Mouse (Mus musculus) layer of hippocampus, adult 9-10 months (tissue): ENCODE measurements around the gene D930020B18Rik.
A peak's percentile ranks its signal among the peaks of the same experiment; 100 is the strongest.

Source experiments
- DNase-seq: peaks from one replicate; pipeline ENCODE4 v3.0.0; 2022; ENCODE audit warnings: low spot score

The D930020B18Rik gene

DNA sequence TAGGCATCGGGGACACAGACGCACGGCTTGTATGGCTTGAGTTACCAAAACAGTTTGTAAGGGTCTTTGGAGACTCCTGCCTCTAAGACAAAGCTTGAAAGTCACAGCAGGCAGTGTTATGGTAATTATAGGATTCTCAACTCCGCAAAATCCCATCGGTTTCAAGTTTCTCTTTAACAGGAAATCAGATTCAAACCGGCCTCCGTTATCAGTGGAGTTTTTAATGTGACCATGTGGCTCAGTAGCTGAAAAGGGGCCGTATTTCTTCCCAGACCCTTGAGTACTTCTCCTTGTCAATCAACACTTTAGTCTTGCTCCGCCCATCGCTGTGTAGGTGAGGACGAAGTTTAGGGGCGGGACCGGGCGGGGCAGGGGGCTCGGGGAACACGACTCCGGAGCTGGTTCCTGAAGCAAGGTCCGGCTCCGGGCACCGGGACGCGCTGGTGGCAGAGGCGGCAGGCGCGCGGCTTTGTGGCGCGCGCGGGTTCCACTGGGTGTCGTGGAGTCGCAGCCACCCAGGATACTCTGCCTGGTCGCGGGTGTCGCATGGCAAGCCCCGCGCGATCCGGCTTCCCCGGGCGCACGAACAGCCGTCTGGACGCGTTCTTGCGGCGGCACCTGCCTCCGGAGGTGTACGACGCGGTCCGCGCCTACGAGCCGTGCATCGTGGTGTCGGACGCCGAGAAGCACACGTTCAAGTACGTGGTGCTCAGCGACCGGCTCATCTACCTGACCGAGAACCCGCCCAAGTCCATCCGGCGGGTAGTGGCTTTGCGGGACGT is at the start of gene D930020B18Rik:
Gene D930020B18Rik, plus strand, starts transcription at position 317 of the 782 bp plus-strand sequence.
- no peak for DNase-seq

DNA sequence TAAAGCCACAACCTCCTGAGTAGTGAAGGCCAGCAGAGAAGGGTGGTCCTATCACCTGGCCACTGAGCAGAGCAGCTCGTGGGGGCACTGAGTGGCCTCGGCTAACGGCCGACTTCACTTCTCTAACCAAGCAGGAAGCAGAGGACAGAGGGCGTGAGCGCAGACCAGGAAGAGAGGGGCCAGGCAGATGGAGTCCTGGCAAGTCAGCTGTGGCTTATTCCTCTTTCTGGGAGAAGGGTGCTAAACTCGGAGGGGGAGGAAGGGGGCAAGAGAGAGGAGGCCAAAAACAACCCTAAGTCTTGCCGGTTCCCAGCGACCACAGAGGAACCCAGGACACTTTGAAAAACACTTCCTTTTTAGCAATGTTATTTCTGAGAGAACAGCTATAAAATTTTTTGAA is 44.8 kb upstream of the D930020B18Rik start:
- DNase-seq = no peak

- no peak for DNase-seq
Measured at GRCm38 (mm10) chr10:121601272-121601671, 40.1 kb upstream of the D930020B18Rik start.

GRCm38 (mm10) chr10:121603556-121603955 is 37.8 kb upstream of the D930020B18Rik start:
- no peak for DNase-seq

DNA sequence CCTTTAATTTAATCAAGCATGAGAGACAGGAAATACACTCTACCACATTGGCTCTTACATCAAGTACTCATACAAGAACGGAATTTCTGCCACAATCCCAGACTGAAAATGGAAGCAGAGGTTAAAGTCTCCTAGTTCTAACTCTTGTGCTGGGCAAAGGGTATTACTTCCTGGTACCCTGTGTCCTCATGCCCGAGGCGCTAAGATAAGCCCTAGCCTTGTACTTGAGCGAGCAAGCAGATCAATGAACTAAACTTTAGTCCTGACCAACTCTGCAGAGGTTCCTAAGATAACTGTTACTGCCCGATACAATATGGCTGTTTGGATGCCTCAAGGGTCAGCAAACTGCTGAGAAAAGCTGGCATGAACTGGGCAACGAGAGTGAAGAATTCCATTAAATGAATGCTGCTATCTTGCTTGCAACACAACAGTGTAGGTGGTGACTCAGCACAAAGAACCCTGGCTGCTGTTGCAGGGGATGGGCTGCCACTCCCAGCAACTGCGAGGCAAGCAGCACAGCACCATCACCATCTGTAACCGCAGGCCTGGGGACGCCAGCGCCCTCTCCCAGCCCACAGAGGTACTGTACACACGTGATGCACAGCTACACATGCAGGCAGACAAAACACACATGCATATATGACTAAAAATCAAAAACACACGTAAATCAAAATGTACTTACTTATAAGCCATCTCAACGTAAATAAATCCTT is 36.6 kb upstream of the D930020B18Rik start:
- no peak for DNase-seq

DNA sequence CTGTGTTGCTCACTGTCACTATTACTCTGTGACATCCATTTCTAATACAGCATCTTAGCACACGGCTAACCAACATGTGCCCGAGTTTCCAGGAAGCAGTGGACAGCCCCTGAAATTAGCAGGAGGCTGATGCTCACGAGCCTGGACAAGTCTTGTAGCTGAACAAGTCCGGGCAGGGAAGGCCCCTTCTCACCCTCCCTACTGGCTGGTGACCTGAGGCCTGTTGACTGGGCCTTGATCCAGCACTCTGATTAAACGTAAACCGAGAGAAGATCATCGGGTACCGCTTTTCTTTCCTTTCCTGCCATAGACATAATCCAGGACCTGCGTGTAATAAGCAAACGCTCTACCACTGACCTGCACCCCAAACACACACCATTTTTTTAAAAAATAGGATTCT is 33.2 kb upstream of the D930020B18Rik start:
- DNase-seq = no peak

DNA sequence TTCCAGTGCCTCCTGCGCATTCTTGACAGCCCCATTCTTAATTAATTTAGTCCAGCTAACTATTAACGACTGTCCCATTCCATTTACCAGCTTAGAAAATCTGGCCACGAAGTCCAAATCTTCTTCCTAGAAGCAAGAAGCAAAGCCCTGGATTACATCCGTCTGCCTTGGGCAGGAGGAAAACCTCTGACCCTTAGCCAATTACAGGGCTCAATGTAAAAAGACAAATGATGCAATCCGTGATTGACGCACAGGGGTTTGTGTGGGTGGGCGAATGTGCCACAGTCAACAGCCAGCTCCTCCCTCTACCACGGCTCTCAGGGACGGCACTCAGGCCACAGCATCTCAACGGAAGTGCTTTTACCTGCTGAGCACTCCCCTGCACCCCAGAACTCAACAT is 29.8 kb upstream of the D930020B18Rik start:
- no peak for DNase-seq

DNA sequence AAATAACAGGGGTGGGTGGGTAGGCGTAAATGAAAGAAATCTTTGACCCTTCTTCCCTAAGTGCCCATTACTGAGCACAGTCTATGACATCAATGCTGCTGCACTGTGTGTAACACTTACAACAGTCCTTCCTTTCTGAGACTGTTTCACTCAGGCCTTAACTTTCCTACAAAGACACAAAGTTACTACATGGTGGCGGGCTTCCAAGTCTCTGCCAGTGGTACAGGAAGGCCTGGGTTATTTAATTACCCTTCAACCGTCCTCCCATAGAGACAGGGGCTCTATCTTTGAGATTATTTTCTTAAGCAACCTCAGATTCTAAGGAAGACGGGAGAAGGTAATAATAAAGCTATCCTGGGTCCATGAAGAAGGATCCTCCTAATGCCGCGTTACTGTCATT is 28.9 kb upstream of the D930020B18Rik start:
- no peak for DNase-seq

DNA sequence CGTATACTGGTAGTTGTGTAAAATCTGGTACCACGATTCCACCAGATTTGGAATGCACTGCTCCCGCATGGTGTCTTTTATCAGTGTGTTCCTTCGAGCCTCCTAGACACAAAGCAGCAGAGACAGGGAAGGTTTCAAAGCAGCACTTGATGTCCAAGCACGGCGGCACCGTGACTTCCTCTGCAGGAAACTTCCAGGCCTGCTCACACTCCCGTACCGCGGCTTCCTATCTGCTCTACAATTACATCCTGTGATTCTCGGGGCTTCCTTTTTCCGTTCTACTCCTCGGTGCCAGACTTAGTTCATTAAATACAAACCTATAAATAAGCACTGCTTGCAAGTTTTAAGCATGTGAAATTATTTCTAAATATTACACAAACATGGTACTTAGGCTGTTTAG is 27.8 kb upstream of the D930020B18Rik start:
- no peak for DNase-seq

DNA sequence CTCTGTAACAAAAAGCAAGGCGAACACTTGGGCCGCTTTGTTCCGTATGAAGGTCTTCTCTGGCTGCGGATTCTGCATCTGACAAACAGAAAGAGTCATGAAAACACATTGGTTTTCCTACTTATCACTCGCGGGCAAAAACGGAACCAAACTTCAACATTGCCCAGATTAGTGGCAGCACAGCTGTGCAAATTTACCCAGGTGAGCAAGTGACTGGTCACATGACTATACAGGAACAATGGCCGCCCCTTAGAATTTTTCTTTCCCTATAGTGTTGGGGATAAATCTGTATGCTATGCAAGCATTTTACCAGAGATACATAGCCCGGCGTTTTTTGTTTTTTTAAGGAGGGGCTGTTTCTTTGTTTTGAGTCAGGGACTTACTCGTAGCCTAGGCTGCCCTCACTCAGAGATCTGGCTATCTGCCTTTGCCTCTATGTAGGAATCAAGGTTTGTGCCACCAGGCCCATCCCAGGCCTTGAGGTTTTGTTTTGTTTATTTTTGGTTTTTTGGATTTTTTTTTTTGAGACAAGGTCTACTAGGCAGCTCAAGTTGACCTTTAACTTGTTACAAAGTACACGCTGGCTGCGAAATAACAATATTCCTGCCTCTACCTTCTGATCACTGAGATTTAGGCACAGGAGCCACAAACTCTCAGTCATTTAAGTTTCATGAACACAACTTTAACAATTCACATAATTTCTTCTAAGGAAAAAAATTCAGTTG is 26.1 kb upstream of the D930020B18Rik start:
- DNase-seq = no peak

DNA sequence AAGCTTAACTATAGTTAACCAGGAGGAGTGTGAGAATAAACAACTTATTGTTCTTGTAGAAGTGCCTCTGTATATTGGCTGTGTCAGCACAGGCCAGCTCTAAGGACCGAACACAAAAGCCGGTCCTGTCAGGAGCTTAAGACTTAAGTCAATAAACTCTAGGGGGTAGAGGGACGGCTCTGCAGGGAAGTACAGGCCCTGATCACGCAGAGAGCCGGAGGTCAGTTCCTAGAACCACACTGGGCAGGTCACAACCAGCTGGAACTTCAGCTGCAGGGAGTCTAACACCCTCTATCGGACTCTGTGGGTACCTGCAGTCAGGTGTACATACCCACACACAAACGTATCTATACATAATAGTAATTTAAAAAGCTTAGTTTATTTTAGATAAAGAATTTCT is 25.5 kb upstream of the D930020B18Rik start:
- no peak for DNase-seq

GRCm38 (mm10) chr10:121622431-121622830 is 19.0 kb upstream of the D930020B18Rik start:
- DNase-seq = no peak

DNA sequence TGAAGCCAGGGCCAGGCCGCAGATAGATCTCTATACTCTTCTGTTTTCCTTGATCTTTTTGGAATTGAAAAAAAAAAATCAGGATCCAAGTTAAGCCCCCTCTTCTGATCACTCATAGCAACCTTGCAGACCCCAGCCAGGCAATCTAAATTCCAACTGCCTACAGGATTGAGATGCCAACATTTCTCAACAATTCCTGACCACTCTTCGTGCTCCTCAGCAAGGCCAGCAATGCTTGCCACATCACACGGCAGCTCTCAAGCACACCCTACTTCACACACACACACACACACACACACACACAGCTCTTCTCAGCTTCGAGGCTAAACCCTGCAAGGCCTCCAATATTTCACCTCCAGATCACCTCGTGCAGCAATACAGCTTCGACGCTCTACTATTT is 17.7 kb upstream of the D930020B18Rik start:
- no peak for DNase-seq

DNA sequence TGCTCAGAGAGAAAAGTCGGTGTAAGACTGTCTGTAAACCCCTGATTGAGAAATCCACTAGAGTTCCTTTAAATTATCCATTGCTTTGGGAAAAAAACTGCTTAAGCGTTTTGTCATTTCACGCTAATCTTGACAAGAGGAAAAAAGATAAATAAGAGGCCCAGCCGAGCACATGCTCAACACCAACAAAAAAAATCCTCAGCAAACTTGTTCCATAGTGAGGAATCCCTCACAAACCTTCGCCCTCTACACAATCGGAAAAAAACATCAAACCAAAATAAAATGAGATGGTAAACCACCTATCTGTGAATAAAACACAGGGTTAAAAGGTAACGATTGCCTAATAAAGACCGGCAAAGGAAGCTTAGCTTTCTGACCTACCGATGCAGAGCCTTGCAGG is 16.4 kb upstream of the D930020B18Rik start:
- DNase-seq = no peak

DNA sequence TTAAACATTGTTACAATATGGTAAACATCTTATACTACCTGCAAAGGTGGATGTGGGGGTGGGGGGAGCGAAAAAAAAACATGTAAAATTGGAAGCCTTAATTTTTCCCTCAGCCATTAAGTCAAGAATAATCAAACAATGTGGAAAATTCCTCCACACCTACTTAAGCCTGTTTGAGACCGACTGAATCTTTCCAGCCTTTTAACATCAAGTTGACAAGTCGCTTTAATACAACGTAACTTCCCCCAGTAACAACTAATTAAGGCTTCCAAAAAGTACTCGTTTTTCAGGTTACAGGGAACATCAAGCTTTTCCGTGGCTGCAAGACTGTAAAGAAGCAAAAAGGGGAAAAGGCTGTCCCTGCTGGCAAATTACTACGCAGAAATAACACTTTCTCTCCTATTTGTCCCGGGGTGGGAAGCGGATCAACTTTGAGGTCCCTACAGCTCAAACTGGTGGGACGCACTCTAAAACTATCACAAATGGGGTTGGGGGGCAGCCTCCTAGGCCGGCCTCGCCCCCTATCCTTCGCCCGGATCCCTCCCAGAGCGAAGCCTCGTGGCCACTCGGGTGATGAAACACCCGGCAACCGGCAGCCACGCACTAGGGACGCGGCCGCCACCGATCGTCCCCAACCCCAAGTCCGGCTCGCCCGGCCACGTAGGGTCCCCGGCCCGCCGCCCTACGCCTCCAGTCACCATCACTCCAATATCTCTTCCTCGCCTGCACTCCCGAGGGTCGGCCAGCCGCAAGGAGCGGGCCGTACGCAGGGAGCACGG is 15.8 kb upstream of the D930020B18Rik start:
- no peak for DNase-seq

- peak; percentile 90 for DNase-seq
Measured at GRCm38 (mm10) chr10:121626186-121626882, 15.1 kb upstream of the D930020B18Rik start, which contains the start of gene Xpot. Xpot (minus strand) TSS chr10:121626332.

GRCm38 (mm10) chr10:121627216-121627852 is 14.1 kb upstream of the D930020B18Rik start:
- no peak for DNase-seq

DNA sequence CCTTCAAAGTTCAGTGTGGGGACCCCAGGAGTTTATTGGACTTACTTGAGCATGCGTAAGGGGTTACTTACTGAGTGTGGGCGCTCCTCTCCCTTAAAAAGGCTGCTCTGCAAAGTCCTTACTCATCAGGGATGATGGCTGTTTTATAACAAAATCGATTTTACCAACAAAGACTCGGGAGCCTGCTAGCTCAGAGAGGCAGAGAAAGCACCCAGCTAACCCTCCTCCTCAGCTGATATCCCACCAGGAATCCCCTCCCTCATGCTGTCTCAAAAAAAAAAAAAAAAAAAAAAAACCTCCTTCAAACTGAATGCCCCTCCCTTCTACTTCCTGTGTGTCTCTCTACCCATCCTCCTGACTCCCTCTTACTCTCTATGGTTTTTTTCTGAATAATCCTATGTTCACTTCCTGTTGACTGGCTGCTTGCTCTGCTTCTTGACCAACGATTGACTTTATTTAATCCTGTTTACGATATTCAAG is 12.8 kb upstream of the D930020B18Rik start:
- no peak for DNase-seq

DNA sequence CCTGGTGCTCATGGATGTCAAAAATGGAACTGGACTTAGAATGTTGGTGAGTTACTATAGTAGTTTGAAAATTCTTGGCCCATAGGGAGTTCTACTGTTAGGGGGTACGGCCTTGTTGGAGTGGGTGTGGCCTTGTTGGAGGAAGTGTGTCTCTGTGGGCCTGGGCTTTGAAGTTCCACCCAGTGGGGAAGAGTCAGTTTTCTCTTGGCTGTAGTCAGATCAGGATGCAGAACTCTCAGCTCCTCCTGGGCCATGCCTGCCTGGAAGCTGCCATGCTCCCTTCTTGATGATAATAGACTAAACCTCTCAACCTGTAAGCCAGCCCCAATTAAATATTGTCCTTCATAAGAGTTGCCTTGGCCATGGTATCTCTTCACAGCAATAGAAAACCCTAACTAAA is 7.2 kb upstream of the D930020B18Rik start:
- DNase-seq = no peak

GRCm38 (mm10) chr10:121636276-121636675 is 5.1 kb upstream of the D930020B18Rik start:
- no peak for DNase-seq

- DNase-seq = no peak
Measured at GRCm38 (mm10) chr10:121639573-121639972, 1.8 kb upstream of the D930020B18Rik start.
